Mouse (Mus musculus) midbrain, postnatal 0 days (tissue): Measurements from ENCODE around the gene Egfem1. TPM values are rescaled to one million over a fixed set of nuclear protein-coding genes. Genes with fewer than 3 reads are reported as not detected.

Source experiments
- ATAC-seq: fragments of 200-750 bp; cut with Nextera tagmentation; 2 replicates; pipeline ENCODE4 v1.8.0; 2017; ENCODE audit warnings: moderate number of reproducible peaks, mild to moderate bottlenecking, moderate TSS enrichment, moderate library complexity; ENCODE audit not compliant: low FRiP score
- DNase-seq: peaks from one replicate; pipeline ENCODE4 v3.0.0-alpha.2; 2015; ENCODE audit warnings: low spot score
- H3K27ac ChIP-seq: fragments of 300-500 bp; sonication (generic); 2 replicates; pipeline ENCODE4 v1.5.1; 2014; ENCODE audit warnings: low read depth, mild to moderate bottlenecking, low read length, mixed read lengths
- H3K27me3 ChIP-seq: fragments of 300-500 bp; sonication (generic); 2 replicates; pipeline ENCODE4 v1.6.1; 2014; ENCODE audit warnings: low read length, control low read depth, mixed read lengths; ENCODE audit not compliant: insufficient read depth
- H3K36me3 ChIP-seq: fragments of 300-500 bp; sonication (generic); 2 replicates; pipeline ENCODE4 v1.6.1; 2014; ENCODE audit warnings: low read length, control low read depth, mixed read lengths; ENCODE audit not compliant: insufficient read depth
- H3K4me1 ChIP-seq: fragments of 300-500 bp; sonication (generic); 2 replicates; pipeline ENCODE4 v1.6.1; 2014; ENCODE audit warnings: mild to moderate bottlenecking, control low read depth, antibody characterized with exemption, low read length, mixed read lengths; ENCODE audit not compliant: insufficient read depth
- H3K4me2 ChIP-seq: fragments of 300-500 bp; sonication (generic); 2 replicates; pipeline ENCODE4 v1.6.1; 2014; ENCODE audit warnings: low read depth, mild to moderate bottlenecking, low read length, mixed read lengths; ENCODE audit not compliant: poor library complexity, severe bottlenecking
- H3K4me3 ChIP-seq: fragments of 300-500 bp; sonication (generic); 2 replicates; pipeline ENCODE4 v1.5.1; 2014; ENCODE audit warnings: low read depth, mild to moderate bottlenecking, low read length, moderate library complexity
- H3K9ac ChIP-seq: fragments of 300-500 bp; sonication (generic); replicated peaks from 2 replicates; pipeline ENCODE4 v1.6.1; 2014; ENCODE audit warnings: mild to moderate bottlenecking, low read length, moderate library complexity, mixed read lengths; ENCODE audit not compliant: poor library complexity, severe bottlenecking
- H3K9me3 ChIP-seq: fragments of 300-500 bp; sonication (generic); 2 replicates; pipeline ENCODE4 v1.6.1; 2016; ENCODE audit warnings: low read length, control low read depth
- CTCF ChIP-seq: IDR thresholded peaks from 2 replicates; pipeline ENCODE4 v1.5.1; 2016; ENCODE audit warnings: antibody characterized with exemption, mild to moderate bottlenecking
- WGBS: fragments of 180-500 bp; shearing (Covaris S2); extraction: QIAGEN DNeasy Blood & Tissue Kit; methylation state at CpG from one replicate; pipeline ENCODE4 v1.1.7; 2014; 5-methylcytosine and 5-hydroxymethylcytosine counted together
- polyA plus RNA-seq: library from polyadenylated mRNA; unstranded; fragments of >200 nt; fragmentation: Nextera tagmentation; extraction: Ambion mirVana; gene quantifications from 2 replicates; pipeline ENCODE4 v1.2.1, GENCODE M21; 2015
- total RNA-seq: library from RNA; depleted of rRNA; stranded (reverse); fragments of >200 nt; gene quantifications from 2 replicates; pipeline ENCODE4 v1.2.3, GENCODE M21; 2014

Egfem1 gene
- total and polyA plus RNA-seq, 2 experiments from 2014 or later = 5.2 to 12.5 TPM

GRCm38 (mm10) chr3:29047273-29047932 is 34.4 kb upstream of the Egfem1 start:
- H3K27me3 ChIP-seq = no peaks in the 10 kb centered on the region
- DNase-seq (peak; percentile 15), ATAC-seq (no peak)
- H3K4me3 ChIP-seq = no peak overlapping the region
- no peak overlapping the region for H3K27ac ChIP-seq
- H3K36me3 ChIP-seq = no peaks in the 10 kb centered on the region
- TF ChIP-seq CTCF = no peak
- 53% methylated on average over 14 of the region's 14 CpGs for WGBS
- H3K9me3 ChIP-seq = no peaks in the 10 kb centered on the region
- H3K9ac ChIP-seq = no peak overlapping the region
- H3K4me1 ChIP-seq = 0 out of 2 replicates have a peak, but pooled peaks cover 4% of the 10 kb centered on the region
- H3K4me2 ChIP-seq = peak overlapping the region; percentile 2; the same call in 1 of the 2 replicates

GRCm38 (mm10) chr3:29063156-29063555 is 18.7 kb upstream of the Egfem1 start:
- no peak overlapping the region for H3K9ac ChIP-seq
- DNase-seq (no peak), ATAC-seq (no peak)
- no peaks in the 10 kb centered on the region for H3K9me3 ChIP-seq
- no peak overlapping the region for H3K4me2 ChIP-seq
- no peak overlapping the region for H3K27ac ChIP-seq
- H3K36me3 ChIP-seq = no peaks in the 10 kb centered on the region
- no peak for TF ChIP-seq CTCF
- no peak overlapping the region for H3K4me3 ChIP-seq
- 56% methylated on average over 4 of the region's 4 CpGs for WGBS
- no peaks in the 10 kb centered on the region for H3K27me3 ChIP-seq
- no peaks in the 10 kb centered on the region for H3K4me1 ChIP-seq

- TF ChIP-seq CTCF = no peak
- Histone ChIP-seq H3K27ac (no peak overlapping the region), H3K9me3 (no peaks in the 10 kb centered on the region), H3K27me3 (no peaks in the 10 kb centered on the region), H3K4me3 (no peak overlapping the region), H3K4me2 (no peak overlapping the region), H3K9ac (no peak overlapping the region), H3K4me1 (no peaks in the 10 kb centered on the region), H3K36me3 (no peaks in the 10 kb centered on the region)
- ATAC-seq = no peak
- peak; percentile 32 for DNase-seq
- WGBS = 71% methylated on average over 6 of the region's 6 CpGs
Measured at GRCm38 (mm10) chr3:29068428-29069098, 13.3 kb upstream of the Egfem1 start.

GRCm38 (mm10) chr3:29071315-29071714 is 10.5 kb upstream of the Egfem1 start:
- Histone ChIP-seq H3K9ac (no peak overlapping the region), H3K4me3 (no peak overlapping the region), H3K9me3 (no peaks in the 10 kb centered on the region), H3K4me1 (no peaks in the 10 kb centered on the region), H3K36me3 (no peaks in the 10 kb centered on the region), H3K4me2 (no peak overlapping the region), H3K27ac (no peak overlapping the region), H3K27me3 (no peaks in the 10 kb centered on the region)
- no peak for TF ChIP-seq CTCF
- DNase-seq = no peak
- WGBS = 90% methylated on average over 4 of the region's 4 CpGs
- ATAC-seq = no peak

GRCm38 (mm10) chr3:29081517-29081916 is 306 bp upstream of the Egfem1 start:
- DNase-seq = peak; percentile 66
- Histone ChIP-seq H3K4me3 (peak overlapping the region; percentile 59), H3K9me3 (no peaks in the 10 kb centered on the region), H3K4me2 (peak overlapping the region; percentile 78), H3K36me3 (no peaks in the 10 kb centered on the region), H3K4me1 (0 out of 2 replicates have a peak, but pooled peaks cover 3% of the 10 kb centered on the region), H3K9ac (peak overlapping the region; percentile 50; the same call in 1 of the 2 replicates), H3K27ac (peak overlapping the region; percentile 43; the same call in 1 of the 2 replicates), H3K27me3 (no peaks in the 10 kb centered on the region)
- no peak for TF ChIP-seq CTCF
- 10% methylated on average over 13 of the region's 13 CpGs for WGBS
- ATAC-seq = 0 out of 2 replicates have a peak, but pooled peaks have one; percentile 29
